Mouse (Mus musculus): ENCODE measurements around the gene Psmc3.

- no peak for TF ChIP-seq ZNF384 (IDR thresholded peaks at IDR 0.05; ENCODE audit: low read depth, low read length)
- TF ChIP-seq CHD2 (IDR thresholded peaks at IDR 0.05; ENCODE audit: low read depth, low read length) = no peak
- no peak for TF ChIP-seq HCFC1 (IDR thresholded peaks at IDR 0.05; ENCODE audit: borderline replicate concordance, insufficient read depth, low read length)
- no peak for TF ChIP-seq MAFK (IDR thresholded peaks at IDR 0.05; ENCODE audit: insufficient read depth, low read depth, low read length)
- no peak for TF ChIP-seq ZC3H11A (IDR thresholded peaks at IDR 0.05; ENCODE audit: borderline replicate concordance, low read depth, low read length)
These were observed 59.5 kb downstream of the Psmc3 start for GRCm38 (mm10) chr2:91113334-91113733.

Data from ES-E14 (cell line).